Comparison of ENCODE assay signal across 7 mouse cellular contexts in genomic region chr13:6836351-6837074, GRCm38 (mm10).
A peak's percentile ranks its signal among the peaks of the same experiment; 100 is the strongest.
DNase-seq lines count a peak whose midpoint lies in the region; ATAC-seq and TF ChIP-seq lines count a peak whose summit lies in the region.

No protein-coding gene starts in this region.

- peak; percentile 94 for ATAC-seq in hindbrain, embryonic 16.5 days

- no peaks in the 10 kb centered on the region for H3K9me3 ChIP-seq in ES-E14 (ENCODE audit: control insufficient read depth, insufficient read depth, low read depth, low read length)
- H3K9me3 ChIP-seq in hindbrain, embryonic 16.5 days (ENCODE audit: control insufficient read depth, low read length) = no peaks in the 10 kb centered on the region

- no peak overlapping the region for H3K4me3 ChIP-seq in ES-E14 (ENCODE audit: insufficient read depth in 1 of 2, low read depth in 1 of 2, low read length in 2 of 2, poor library complexity in 1 of 2, severe bottlenecking in 1 of 2)
- no peak overlapping the region for H3K4me3 ChIP-seq in hindbrain, embryonic 16.5 days (ENCODE audit: low read length)

- no peaks in the 10 kb centered on the region for H3K4me1 ChIP-seq in ES-E14 (ENCODE audit: control insufficient read depth in 2 of 2, insufficient read depth in 2 of 2, low read length in 2 of 2, poor library complexity in 1 of 2)
- H3K4me1 ChIP-seq in hindbrain, embryonic 16.5 days (ENCODE audit: control insufficient read depth, insufficient read depth, low read depth, low read length) = no peaks in the 10 kb centered on the region

- in situ Hi-C loops in ES-E14 (cut with MboI; ENCODE audit: low sequenced_read_pairs in 2 of 2, unreplicated experiment in 2 of 2) = no loop called here

- DNase-seq in ES-E14 (ENCODE audit: low read depth, low spot score) = peak; percentile 53
- DNase-seq in adrenal gland, adult (ENCODE audit: inconsistent age in 2 of 2, low spot score in 1 of 2) = peak; percentile 54 to 90
- peak; percentile 50 for DNase-seq in embryo, embryonic 11.5 days (ENCODE audit: low read depth, low spot score)
- DNase-seq in layer of hippocampus, postnatal 36 days = peak; percentile 56
- peak; percentile 69 for DNase-seq in mesoderm, embryonic 11.5 days (ENCODE audit: low read depth, low spot score)
- DNase-seq in right cerebral cortex, postnatal 36 days (ENCODE audit: low spot score in 2 of 2) = peak; percentile 29 to 40

- no peak overlapping the region for H3K27ac ChIP-seq in ES-E14 (ENCODE audit: insufficient read depth, low read depth, low read length, poor library complexity, severe bottlenecking)
- H3K27ac ChIP-seq in hindbrain, embryonic 16.5 days (ENCODE audit: low read depth, low read length) = no peak overlapping the region

- no peaks in the 10 kb centered on the region for H3K27me3 ChIP-seq in hindbrain, embryonic 16.5 days (replicated peaks; ENCODE audit: control insufficient read depth, insufficient read depth, low read length)

- H3K4me2 ChIP-seq in hindbrain, embryonic 16.5 days (ENCODE audit: low read length) = no peak overlapping the region

- 41% methylated on average over 6 of the region's 6 CpGs for WGBS in hindbrain, embryonic 16.5 days

- H3K36me3 ChIP-seq in ES-E14 (ENCODE audit: control insufficient read depth, insufficient read depth, low read length, poor library complexity, severe bottlenecking) = no peaks in the 10 kb centered on the region
- no peaks in the 10 kb centered on the region for H3K36me3 ChIP-seq in hindbrain, embryonic 16.5 days (ENCODE audit: control insufficient read depth, insufficient read depth, low read length)

- H3K9ac ChIP-seq in ES-E14 (ENCODE audit: insufficient read depth, low read depth, low read length, poor library complexity, severe bottlenecking) = no peak overlapping the region
- H3K9ac ChIP-seq in hindbrain, embryonic 16.5 days (ENCODE audit: low read depth, low read length) = no peak overlapping the region

TF ChIP-seq in ES-E14, 5 proteins besides CTCF, POLR2A, EP300 and RAD21:
- peak; percentile 88; the same call in 1 of the 2 replicates for TF ChIP-seq ZC3H11A (IDR thresholded peaks at IDR 0.05; ENCODE audit: borderline replicate concordance, low read depth, low read length)
- no peak for TF ChIP-seq MAFK (IDR thresholded peaks at IDR 0.05; ENCODE audit: insufficient read depth, low read depth, low read length)
